ENCODE assay signal across 8 mouse cellular contexts in the genomic region with DNA sequence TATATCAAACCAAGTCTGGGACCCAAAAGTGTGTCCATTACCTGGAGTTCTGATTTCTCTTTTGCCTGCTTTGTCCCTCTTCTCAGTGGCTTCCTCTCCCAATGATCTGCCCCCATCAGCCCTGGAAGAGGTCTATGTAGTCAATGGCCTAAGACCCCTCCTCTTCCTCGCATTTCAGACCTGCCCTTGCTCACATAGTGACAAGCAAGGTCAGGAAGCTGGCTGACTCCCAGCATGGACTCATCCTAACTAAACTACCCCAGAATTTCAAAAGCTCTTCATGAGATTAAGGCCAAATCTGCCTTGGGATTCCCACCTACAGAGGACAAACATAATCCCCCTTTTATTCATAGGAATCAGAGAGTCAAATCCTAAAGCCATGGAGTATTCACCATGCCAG. TPM values are rescaled to one million over a fixed set of nuclear protein-coding genes. Genes with fewer than 3 reads are reported as not detected.
DNase-seq lines count a peak whose midpoint lies in the region; ATAC-seq and TF ChIP-seq lines count a peak whose summit lies in the region.

No protein-coding gene starts in this region.

- no peaks in the 10 kb centered on the region for H3K79me2 ChIP-seq in CH12.LX (replicated peaks; ENCODE audit: control insufficient read depth, extremely low read depth, insufficient read depth, poor library complexity, severe bottlenecking)

- no peaks in the 10 kb centered on the region for H3K27me3 ChIP-seq in CH12.LX (replicated peaks)
- H3K27me3 ChIP-seq in forebrain, embryonic 10.5 days (ENCODE audit: poor library complexity, severe bottlenecking) = peaks cover 91% of the 10 kb centered on the region
- no peaks in the 10 kb centered on the region for H3K27me3 ChIP-seq in limb, embryonic 14.5 days (ENCODE audit: control insufficient read depth, insufficient read depth, low read length)

- WGBS in forebrain, embryonic 10.5 days = 24% methylated on average over 1 of the region's 1 CpGs
- 55% methylated on average over 1 of the region's 1 CpGs for WGBS in limb, embryonic 14.5 days

- H3K9ac ChIP-seq in CH12.LX (ENCODE audit: insufficient read depth, low read depth) = no peak overlapping the region
- H3K9ac ChIP-seq in limb, embryonic 14.5 days (ENCODE audit: low read depth, low read length, severe bottlenecking) = no peak overlapping the region

- TF ChIP-seq CTCF in CH12.LX (conservative IDR thresholded peaks at IDR 0.05 in 1 of 2, IDR thresholded peaks at IDR 0.05 in 1 of 2; ENCODE audit: low read depth in 2 of 2, low read length in 2 of 2) = no peak

- in situ Hi-C loops in CH12.LX (cut with MboI; ENCODE audit: low pct_ligation_motif_present, low pct_unique_long_range_greater_than_20kb, low sequenced_read_pairs) = loop anchor here (5.0 to 25.0 kb wide), 3 partner anchors 88 to 437 kb away; partner anchors contain the start of gene Sesn2

- peaks cover 0 to 2% of the 10 kb centered on the region in 2 experiments for H3K36me3 ChIP-seq in CH12.LX (replicated peaks in 1 of 2; ENCODE audit: control insufficient read depth in 1 of 2, insufficient read depth in 1 of 2, low read length in 1 of 2)
- H3K36me3 ChIP-seq in forebrain, embryonic 10.5 days (replicated peaks) = no peaks in the 10 kb centered on the region
- no peaks in the 10 kb centered on the region for H3K36me3 ChIP-seq in limb, embryonic 14.5 days (ENCODE audit: control insufficient read depth, insufficient read depth, low read length)

- no peak for TF ChIP-seq RAD21 in CH12.LX (IDR thresholded peaks at IDR 0.05; ENCODE audit: low read depth, low read length)

- TF ChIP-seq POLR2A in CH12.LX (IDR thresholded peaks at IDR 0.05; ENCODE audit: low read depth, low read length) = no peak
- TF ChIP-seq POLR2A in limb, embryonic 14.5 days (IDR thresholded peaks at IDR 0.05; ENCODE audit: borderline replicate concordance, extremely low read depth, insufficient read depth, insufficient read length) = no peak

- ATAC-seq in limb, embryonic 14.5 days (ENCODE audit: low FRiP score, low read depth) = no peak

- dilution Hi-C loops in CH12.LX (cut with MboI; ENCODE audit: extremely low pct_ligation_motif_present, extremely low pct_unique_long_range_greater_than_20kb, low sequenced_read_pairs) = no loop called here

- DNase-seq in heart, adult 11 months = peak; percentile 88
- no peak for DNase-seq in heart, postnatal 4 days
- no peak for DNase-seq in CH12.LX (ENCODE audit: extremely low read depth)
- DNase-seq in forebrain, embryonic 10.5 days (ENCODE audit: extremely low spot score, low spot score) = no peak
- DNase-seq in limb, embryonic 14.5 days (ENCODE audit: low spot score) = no peak
- no peak for DNase-seq in layer of hippocampus, adult 11-12 months (ENCODE audit: low spot score)
- no peak for DNase-seq in urinary bladder, adult 2 months (ENCODE audit: low spot score)
- DNase-seq in embryo, embryonic 10 days (ENCODE audit: low spot score) = no peak

- H3K4me1 ChIP-seq in CH12.LX (ENCODE audit: control insufficient read depth in 1 of 2, insufficient read depth in 2 of 2) = peaks cover 4 to 33% of the 10 kb centered on the region in 2 experiments
- peaks cover 64% of the 10 kb centered on the region for H3K4me1 ChIP-seq in forebrain, embryonic 10.5 days
- H3K4me1 ChIP-seq in limb, embryonic 14.5 days (ENCODE audit: control insufficient read depth, insufficient read depth, low read length) = no peaks in the 10 kb centered on the region

- no peak overlapping the region for H3K27ac ChIP-seq in CH12.LX (ENCODE audit: insufficient read depth, low read depth)
- H3K27ac ChIP-seq in forebrain, embryonic 10.5 days = no peak overlapping the region
- no peak overlapping the region for H3K27ac ChIP-seq in limb, embryonic 14.5 days (replicated peaks; ENCODE audit: low read depth, low read length)

- H3K4me3 ChIP-seq in CH12.LX (replicated peaks in 1 of 3; ENCODE audit: low read depth in 2 of 3, low read length in 2 of 3, poor library complexity in 1 of 3) = no peak overlapping the region
- peak overlapping the region; percentile 87 for H3K4me3 ChIP-seq in forebrain, embryonic 10.5 days
- peak overlapping the region; percentile 76; the same call in 1 of the 2 replicates for H3K4me3 ChIP-seq in limb, embryonic 14.5 days (replicated peaks; ENCODE audit: low read length)

- H3K4me2 ChIP-seq in CH12.LX (ENCODE audit: insufficient read depth, low read depth, poor library complexity, severe bottlenecking) = peak overlapping the region; percentile 75; the same call in 1 of the 2 replicates
- peak overlapping the region; percentile 95 for H3K4me2 ChIP-seq in limb, embryonic 14.5 days (replicated peaks; ENCODE audit: low read depth, low read length, severe bottlenecking)

- H3K9me3 ChIP-seq in CH12.LX (replicated peaks; ENCODE audit: low read length) = no peaks in the 10 kb centered on the region
- H3K9me3 ChIP-seq in forebrain, embryonic 10.5 days = no peaks in the 10 kb centered on the region
- no peaks in the 10 kb centered on the region for H3K9me3 ChIP-seq in limb, embryonic 14.5 days (ENCODE audit: control insufficient read depth, low read length)

- TF ChIP-seq EP300 in CH12.LX (IDR thresholded peaks at IDR 0.05; ENCODE audit: low read length) = no peak

TF ChIP-seq in CH12.LX, 34 proteins besides CTCF, POLR2A, EP300 and RAD21:
- TF ChIP-seq GABPA (IDR thresholded peaks at IDR 0.05; ENCODE audit: insufficient replicate concordance, low read depth, low read length) = no peak
- TF ChIP-seq JUND (conservative IDR thresholded peaks at IDR 0.05; ENCODE audit: low read depth, low read length) = no peak

RNA-seq across cellular contexts. Expression of gene Epb41, which starts 0.7 kb away (rescaled TPM):
- 100 to 1,000 TPM in 1 of 2 experiments, 10 to 100 TPM in 1; 88.1 to 142 TPM for total RNA-seq in heart, postnatal 4 days (2021)
- total RNA-seq in CH12.LX (2012; rRNA removed) (8.4 and 10.0 TPM in 2 replicates), CH12.LX (2014; rRNA removed) (6.0 and 7.1 TPM in 2 replicates)
- polyA plus RNA-seq in CH12.LX (2012; ENCODE audit: insufficient read length, low read depth) = 16.5 and 21.6 TPM in 2 replicates
- polyA plus RNA-seq in forebrain, embryonic 10.5 days (2016; fragmentation: Nextera tagmentation; extraction: Ambion mirVana) = 115 and 123 TPM in 2 replicates
- 60.6 and 61.3 TPM in 2 replicates for polyA plus RNA-seq in limb, embryonic 14.5 days (2012; rRNA removed)
- polyA plus RNA-seq in limb, embryonic 14.5 days (2014; fragmentation: Nextera tagmentation; extraction: Ambion mirVana) = 76.0 and 76.4 TPM in 2 replicates
- polyA plus RNA-seq in urinary bladder, adult 2 months (2012; rRNA removed) = 61.2 and 66.1 TPM in 2 replicates

RNA-seq across cellular contexts. Expression of gene Gm10300, which starts 1.3 kb away (rescaled TPM):
- under 1 TPM; 0.11 to 0.12 TPM for total RNA-seq in heart, postnatal 4 days (2021)
- 0.08 TPM in 2 replicates for total RNA-seq in CH12.LX (2012; rRNA removed)
- total RNA-seq in CH12.LX (2014; rRNA removed) = not detected in 2 replicates
- polyA plus RNA-seq in CH12.LX (2012; ENCODE audit: insufficient read length, low read depth) = not detected in 2 replicates
- polyA plus RNA-seq in forebrain, embryonic 10.5 days (2016; fragmentation: Nextera tagmentation; extraction: Ambion mirVana) = not detected in 2 replicates
- polyA plus RNA-seq in limb, embryonic 14.5 days (2012; rRNA removed) = 0.08 and 0.12 TPM in 2 replicates
- 0.08 TPM in 1 of 2 replicates, not detected in the other for polyA plus RNA-seq in limb, embryonic 14.5 days (2014; fragmentation: Nextera tagmentation; extraction: Ambion mirVana)
- polyA plus RNA-seq in urinary bladder, adult 2 months (2012; rRNA removed) = 0.32 and 0.39 TPM in 2 replicates

Comparison
In these comparisons a context has a peak if more than half of its experiments do, and no peak if none do; other contexts are left out.
1. H3K4me3 ChIP-seq: peak in forebrain, embryonic 10.5 days (single experiment) and limb, embryonic 14.5 days (single experiment); none in CH12.LX (0 of 3).